Mouse (Mus musculus): ENCODE data around the gene Xiap. TPM values are rescaled to one million over a fixed set of nuclear protein-coding genes. Genes with fewer than 3 reads are reported as not detected.
A peak's percentile ranks its signal among the peaks of the same experiment; 100 is the strongest.

The Xiap gene
- polyA plus RNA-seq, 1 experiment from 2014 or later: 12.1 TPM

DNA sequence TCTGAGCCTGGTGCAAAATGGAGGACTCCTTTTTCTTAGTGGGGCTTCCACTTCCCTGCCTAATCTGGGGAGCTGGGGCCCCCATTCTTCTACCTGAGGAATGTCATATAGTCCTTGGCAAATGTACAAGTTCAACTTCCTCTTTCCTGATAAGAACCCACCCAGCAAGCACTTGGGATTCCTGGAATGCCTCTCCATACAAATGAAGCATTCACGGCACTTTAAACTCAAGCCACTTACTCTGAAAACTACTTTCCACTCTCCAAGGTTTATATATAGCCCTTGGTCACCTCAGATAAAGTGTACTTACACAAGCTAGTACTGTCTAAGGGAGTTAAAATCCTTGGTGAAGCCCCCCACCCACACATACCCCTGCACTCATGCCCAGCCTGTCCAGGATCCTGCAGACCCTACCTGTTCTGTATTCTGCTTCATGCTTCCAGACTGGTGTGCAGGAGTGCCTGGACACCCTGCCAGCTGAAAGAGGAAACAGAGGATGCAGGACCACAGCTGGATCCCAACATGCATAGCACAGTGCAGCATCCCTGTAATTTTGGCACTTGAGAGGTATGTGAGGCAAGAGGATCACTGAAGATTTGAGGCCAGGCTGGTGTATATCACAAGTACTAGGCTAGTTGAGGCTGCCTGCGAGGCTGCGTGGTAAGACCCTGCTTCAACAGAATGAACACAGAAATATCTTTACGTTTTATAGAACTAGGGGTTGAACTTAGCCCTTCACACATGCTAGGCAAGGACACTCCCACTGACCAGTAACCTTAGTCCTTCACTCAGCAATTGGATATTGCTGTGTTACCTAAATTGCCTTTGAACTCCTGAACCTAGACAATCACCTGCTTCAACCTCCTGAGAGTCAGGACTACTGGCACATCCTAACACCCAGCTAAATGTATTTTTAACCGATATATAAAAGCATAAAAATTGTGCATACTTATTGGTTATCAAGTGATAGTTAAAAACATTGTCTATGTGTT is 8.5 kb upstream of the Xiap start:
- Histone ChIP-seq H3K27ac (peak overlapping the region; percentile 60), H3K9me3 (no peaks in the 10 kb centered on the region), H3K9ac (no peak overlapping the region), H3K4me2 (replicated peaks) (no peak overlapping the region), H3K27me3 (replicated peaks) (no peaks in the 10 kb centered on the region), H3K4me3 (replicated peaks) (no peak overlapping the region), H3K36me3 (no peaks in the 10 kb centered on the region), H3K4me1 (replicated peaks) (no peaks in the 10 kb centered on the region)
- peak; percentile 79 for ATAC-seq
- WGBS: 58% methylated on average over 5 of the region's 5 CpGs

GRCm38 (mm10) chrX:42057012-42057411 is 2.5 kb upstream of the Xiap start:
- no peak for ATAC-seq
- H3K4me1 ChIP-seq (replicated peaks): no peaks in the 10 kb centered on the region
- H3K27me3 ChIP-seq (replicated peaks): no peaks in the 10 kb centered on the region
- H3K4me2 ChIP-seq (replicated peaks): no peak overlapping the region
- no peaks in the 10 kb centered on the region for H3K36me3 ChIP-seq
- no peak overlapping the region for H3K4me3 ChIP-seq (replicated peaks)
- no peaks in the 10 kb centered on the region for H3K9me3 ChIP-seq
- H3K27ac ChIP-seq: no peak overlapping the region
- no peak overlapping the region for H3K9ac ChIP-seq
- 64% methylated on average over 5 of the region's 5 CpGs for WGBS

DNA sequence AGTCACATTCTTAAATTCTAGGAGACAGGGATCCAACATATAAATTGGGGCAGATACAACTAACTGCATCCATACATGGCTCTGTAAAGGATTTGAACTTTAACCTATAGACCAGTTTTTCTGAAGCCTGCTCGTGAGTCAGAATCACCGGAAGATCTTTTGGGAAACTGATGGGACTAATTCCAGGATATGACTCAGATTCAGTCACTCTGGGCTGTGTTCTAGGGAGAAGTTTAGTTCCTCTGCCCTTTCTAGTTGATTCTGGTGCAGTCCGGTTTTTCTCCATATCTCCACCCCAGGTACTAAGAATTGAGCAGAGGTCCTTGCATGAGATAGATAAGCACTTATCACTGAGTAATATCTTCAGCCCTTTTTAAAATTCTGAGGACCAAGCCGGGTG is 1.6 kb upstream of the Xiap start:
- Histone ChIP-seq H3K9me3 (no peaks in the 10 kb centered on the region), H3K4me3 (replicated peaks) (no peak overlapping the region), H3K27me3 (replicated peaks) (no peaks in the 10 kb centered on the region), H3K4me2 (replicated peaks) (no peak overlapping the region), H3K36me3 (no peaks in the 10 kb centered on the region), H3K27ac (no peak overlapping the region), H3K4me1 (replicated peaks) (no peaks in the 10 kb centered on the region), H3K9ac (no peak overlapping the region)
- 75% methylated on average over 4 of the region's 4 CpGs for WGBS
- ATAC-seq: no peak

- no peak overlapping the region for H3K27ac ChIP-seq
- no peaks in the 10 kb centered on the region for H3K36me3 ChIP-seq
- no peak overlapping the region for H3K4me3 ChIP-seq (replicated peaks)
- H3K4me1 ChIP-seq (replicated peaks): no peaks in the 10 kb centered on the region
- no peak overlapping the region for H3K9ac ChIP-seq
- WGBS: 78% methylated on average over 1 of the region's 1 CpGs
- no peaks in the 10 kb centered on the region for H3K27me3 ChIP-seq (replicated peaks)
- no peaks in the 10 kb centered on the region for H3K9me3 ChIP-seq
- no peak for ATAC-seq
- H3K4me2 ChIP-seq (replicated peaks): no peak overlapping the region
These were observed 4.1 kb downstream of the Xiap start for GRCm38 (mm10) chrX:42063621-42064020.

- no peaks in the 10 kb centered on the region for H3K9me3 ChIP-seq
- H3K9ac ChIP-seq: no peak overlapping the region
- no peaks in the 10 kb centered on the region for H3K36me3 ChIP-seq
- H3K4me3 ChIP-seq (replicated peaks): no peak overlapping the region
- ATAC-seq: no peak
- no peaks in the 10 kb centered on the region for H3K27me3 ChIP-seq (replicated peaks)
- 78% methylated on average over 6 of the region's 6 CpGs for WGBS
- H3K4me2 ChIP-seq (replicated peaks): no peak overlapping the region
- no peaks in the 10 kb centered on the region for H3K4me1 ChIP-seq (replicated peaks)
- H3K27ac ChIP-seq: no peak overlapping the region
These were observed 5.6 kb downstream of the Xiap start for GRCm38 (mm10) chrX:42065086-42065485.

GRCm38 (mm10) chrX:42066771-42067170 is 7.3 kb downstream of the Xiap start:
- no peaks in the 10 kb centered on the region for H3K36me3 ChIP-seq
- H3K9ac ChIP-seq: no peak overlapping the region
- H3K4me2 ChIP-seq (replicated peaks): no peak overlapping the region
- WGBS: 87% methylated on average over 1 of the region's 1 CpGs
- H3K4me3 ChIP-seq (replicated peaks): no peak overlapping the region
- no peak overlapping the region for H3K27ac ChIP-seq
- no peak for ATAC-seq
- peaks cover 3% of the 10 kb centered on the region; the same call in 1 of the 2 replicates for H3K4me1 ChIP-seq (replicated peaks)
- H3K27me3 ChIP-seq (replicated peaks): no peaks in the 10 kb centered on the region
- H3K9me3 ChIP-seq: no peaks in the 10 kb centered on the region

DNA sequence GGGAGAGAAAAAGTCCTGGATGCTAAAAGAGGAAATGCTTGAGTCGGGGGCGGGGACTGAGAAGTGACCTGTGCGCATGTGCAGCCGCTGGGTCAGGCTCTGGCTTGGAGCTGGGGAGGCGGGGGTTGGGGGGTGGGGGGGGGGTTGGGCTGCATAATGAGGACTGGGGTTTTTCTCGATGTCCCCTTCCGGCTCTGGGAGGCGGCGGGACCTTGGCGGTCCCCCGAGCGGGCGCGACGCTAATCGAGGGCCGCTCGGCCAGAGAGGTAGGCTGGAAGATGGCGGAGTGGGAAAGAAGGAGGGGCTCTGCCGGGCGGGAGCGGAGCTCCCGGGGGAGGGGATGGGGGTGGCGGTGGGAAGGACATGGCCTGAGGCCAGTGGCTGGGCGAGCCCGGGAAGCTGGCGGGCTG is 8.3 kb downstream of the Xiap start:
- H3K4me3 ChIP-seq (replicated peaks): peak overlapping the region; percentile 39
- no peaks in the 10 kb centered on the region for H3K9me3 ChIP-seq
- peak overlapping the region; percentile 88 for H3K27ac ChIP-seq
- no peaks in the 10 kb centered on the region for H3K27me3 ChIP-seq (replicated peaks)
- WGBS: 24% methylated on average over 26 of the region's 27 CpGs
- H3K9ac ChIP-seq: peak overlapping the region; percentile 36
- peaks cover 3% of the 10 kb centered on the region; the same call in 1 of the 2 replicates for H3K4me1 ChIP-seq (replicated peaks)
- ATAC-seq: peak; percentile 89
- H3K4me2 ChIP-seq (replicated peaks): peak overlapping the region; percentile 48
- H3K36me3 ChIP-seq: no peaks in the 10 kb centered on the region

DNA sequence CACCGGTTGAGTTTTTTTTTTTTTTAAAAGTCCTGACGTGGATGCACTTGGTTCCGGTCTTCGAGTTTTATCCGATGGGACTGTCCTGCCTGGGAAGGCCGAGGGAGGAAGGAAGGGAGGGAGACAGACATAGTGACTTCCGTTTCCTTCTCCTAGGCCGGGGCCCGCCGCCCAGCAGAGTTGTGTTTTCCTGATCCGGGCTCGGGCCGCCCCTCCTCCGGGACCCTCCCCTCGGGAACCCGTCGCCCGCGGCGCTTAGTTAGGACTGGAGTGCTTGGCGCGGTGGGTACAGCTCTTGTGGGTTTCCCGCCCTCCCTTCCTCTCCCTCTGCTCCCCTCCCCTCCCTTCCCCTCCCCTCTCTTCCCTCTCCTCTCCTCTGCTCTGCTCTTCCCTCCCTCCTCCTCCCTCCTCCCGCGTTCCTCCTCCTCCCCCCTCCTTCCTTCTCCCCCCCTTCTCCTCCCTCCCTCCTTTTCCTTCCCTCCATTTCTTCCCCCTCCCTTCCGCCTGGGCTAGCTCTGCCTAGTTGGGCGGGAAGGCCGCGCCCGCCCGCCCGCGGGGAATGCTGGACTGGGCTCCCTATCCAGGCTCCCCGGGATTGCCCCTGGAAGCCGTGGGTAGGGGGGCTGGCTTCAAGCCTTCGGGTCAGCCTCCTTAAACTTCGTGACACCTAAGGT is 8.9 kb downstream of the Xiap start:
- H3K9me3 ChIP-seq: no peaks in the 10 kb centered on the region
- H3K27ac ChIP-seq: peak overlapping the region; percentile 88
- peak overlapping the region; percentile 39 for H3K4me3 ChIP-seq (replicated peaks)
- H3K4me2 ChIP-seq (replicated peaks): peak overlapping the region; percentile 43
- WGBS: 16% methylated on average over 35 of the region's 37 CpGs
- no peaks in the 10 kb centered on the region for H3K27me3 ChIP-seq (replicated peaks)
- peak; percentile 93 for ATAC-seq
- H3K9ac ChIP-seq: peak overlapping the region; percentile 37
- H3K4me1 ChIP-seq (replicated peaks): peaks cover 3% of the 10 kb centered on the region; the same call in 1 of the 2 replicates
- H3K36me3 ChIP-seq: no peaks in the 10 kb centered on the region

DNA sequence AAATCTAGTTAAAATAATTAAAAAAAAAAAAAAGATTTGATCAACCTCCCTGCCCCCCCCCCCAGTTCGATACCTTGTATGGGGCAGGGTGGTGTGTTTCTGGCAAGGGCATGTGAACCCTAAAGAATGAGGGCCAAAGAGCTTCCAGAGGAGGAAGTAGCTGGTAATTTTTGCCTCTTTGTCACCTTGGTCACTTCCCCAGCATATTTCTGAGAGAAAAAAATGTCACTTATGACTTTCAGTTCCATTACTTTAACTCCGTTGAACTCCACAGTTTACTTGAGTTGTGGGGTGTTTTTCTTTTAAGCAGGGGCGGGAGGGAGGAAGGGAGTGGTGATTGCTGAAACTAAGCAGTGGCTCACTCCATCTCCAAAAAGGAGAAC is 9.4 kb downstream of the Xiap start:
- 13% methylated on average over 3 of the region's 3 CpGs for WGBS
- H3K27me3 ChIP-seq (replicated peaks): no peaks in the 10 kb centered on the region

GRCm38 (mm10) chrX:42087731-42088130 is 28.3 kb downstream of the Xiap start:
- H3K9ac ChIP-seq: no peak overlapping the region
- ATAC-seq: peak; percentile 45
- H3K27me3 ChIP-seq (replicated peaks): no peaks in the 10 kb centered on the region

More for the DNA sequence above, 9.4 kb downstream of the Xiap start:
- Histone ChIP-seq H3K36me3 (no peaks in the 10 kb centered on the region), H3K4me2 (replicated peaks) (peak overlapping the region; percentile 43), H3K27ac (peak overlapping the region; percentile 82), H3K9me3 (no peaks in the 10 kb centered on the region), H3K4me3 (replicated peaks) (peak overlapping the region; percentile 39), H3K4me1 (replicated peaks) (peaks cover 3% of the 10 kb centered on the region; the same call in 1 of the 2 replicates), H3K9ac (peak overlapping the region; percentile 37)
- ATAC-seq: peak; percentile 40

GRCm38 (mm10) chrX:42088136-42088535 is 28.7 kb downstream of the Xiap start:
- peak; percentile 74; the same call in 1 of the 2 replicates for ATAC-seq
- H3K4me1 ChIP-seq (replicated peaks): no peaks in the 10 kb centered on the region
- 65% methylated on average over 5 of the region's 5 CpGs for WGBS

More at GRCm38 (mm10) chrX:42087731-42088130, 28.3 kb downstream of the Xiap start:
- Histone ChIP-seq H3K27ac (no peak overlapping the region), H3K9me3 (no peaks in the 10 kb centered on the region), H3K4me1 (replicated peaks) (no peaks in the 10 kb centered on the region), H3K36me3 (no peaks in the 10 kb centered on the region), H3K4me2 (replicated peaks) (no peak overlapping the region), H3K4me3 (replicated peaks) (no peak overlapping the region)
- 46% methylated on average over 8 of the region's 8 CpGs for WGBS

GRCm38 (mm10) chrX:42107137-42107536 is 47.7 kb downstream of the Xiap start:
- H3K9ac ChIP-seq: no peak overlapping the region

More at GRCm38 (mm10) chrX:42088136-42088535, 28.7 kb downstream of the Xiap start:
- Histone ChIP-seq H3K36me3 (no peaks in the 10 kb centered on the region), H3K27me3 (replicated peaks) (no peaks in the 10 kb centered on the region), H3K27ac (no peak overlapping the region), H3K4me2 (replicated peaks) (no peak overlapping the region), H3K4me3 (replicated peaks) (no peak overlapping the region), H3K9me3 (no peaks in the 10 kb centered on the region), H3K9ac (no peak overlapping the region)

More at GRCm38 (mm10) chrX:42107137-42107536, 47.7 kb downstream of the Xiap start:
- Histone ChIP-seq H3K4me3 (replicated peaks) (no peak overlapping the region), H3K27me3 (replicated peaks) (no peaks in the 10 kb centered on the region), H3K4me1 (replicated peaks) (no peaks in the 10 kb centered on the region), H3K4me2 (replicated peaks) (no peak overlapping the region), H3K27ac (no peak overlapping the region), H3K36me3 (0 out of 2 replicates have a peak, but pooled peaks cover 4% of the 10 kb centered on the region), H3K9me3 (no peaks in the 10 kb centered on the region)
- ATAC-seq: no peak
- WGBS: 87% methylated on average over 6 of the region's 6 CpGs

Measured in intestine, embryonic 15.5 days (tissue).